Mouse (Mus musculus): ENCODE data around the gene Atf7ip2.
"Not testable (repeated sequence)": the region's sequence is repeated elsewhere in the genome, so short reads cannot be mapped to it uniquely, and the experiment has no call there.

The Atf7ip2 gene

DNA sequence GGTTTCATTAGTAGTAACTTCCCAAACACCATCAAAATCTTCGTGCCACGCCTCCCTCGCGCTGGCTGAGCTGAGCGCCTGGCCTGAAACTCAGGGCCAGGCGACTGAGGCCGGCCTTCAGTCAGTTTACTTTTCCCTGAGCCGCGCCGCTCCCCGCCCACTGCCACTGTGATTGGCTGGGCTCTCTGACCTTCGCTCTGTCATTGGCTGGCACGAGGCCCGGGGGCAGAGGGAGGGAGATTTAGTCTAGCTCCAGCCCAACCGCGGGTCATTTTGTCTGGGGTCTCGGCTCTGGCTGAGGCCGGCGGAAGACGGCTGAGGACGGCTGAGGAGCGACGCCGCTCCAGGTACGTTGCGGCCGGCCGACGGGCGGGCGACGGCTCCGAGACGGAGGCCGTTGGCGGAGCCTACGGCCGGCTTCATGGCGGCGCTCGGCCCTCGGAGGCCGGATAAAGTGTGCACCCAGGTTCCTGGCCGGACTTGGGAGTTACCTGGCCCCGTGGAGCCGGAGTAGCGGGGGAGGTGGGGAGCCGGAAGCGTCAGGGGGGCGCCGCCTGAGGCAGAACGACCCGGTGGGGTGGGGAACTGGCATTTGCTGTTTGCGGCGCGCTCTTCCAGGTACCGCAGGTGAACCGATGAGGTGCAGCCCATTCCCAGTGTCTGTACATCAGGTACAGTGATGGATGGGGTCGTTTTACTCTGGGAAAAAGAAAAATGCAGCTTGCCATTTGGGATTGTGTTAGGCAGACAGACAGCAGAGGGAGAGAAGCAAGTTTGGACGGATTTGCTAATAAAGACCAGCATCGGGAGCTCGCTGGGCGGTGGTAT lies at the start of gene Atf7ip2:
TSS of gene Atf7ip2 (plus strand) at position 34 of the 828 bp plus-strand sequence.
- DNase-seq (ENCODE audit: extremely low spot score, low spot score), result peak; percentile 88

DNA sequence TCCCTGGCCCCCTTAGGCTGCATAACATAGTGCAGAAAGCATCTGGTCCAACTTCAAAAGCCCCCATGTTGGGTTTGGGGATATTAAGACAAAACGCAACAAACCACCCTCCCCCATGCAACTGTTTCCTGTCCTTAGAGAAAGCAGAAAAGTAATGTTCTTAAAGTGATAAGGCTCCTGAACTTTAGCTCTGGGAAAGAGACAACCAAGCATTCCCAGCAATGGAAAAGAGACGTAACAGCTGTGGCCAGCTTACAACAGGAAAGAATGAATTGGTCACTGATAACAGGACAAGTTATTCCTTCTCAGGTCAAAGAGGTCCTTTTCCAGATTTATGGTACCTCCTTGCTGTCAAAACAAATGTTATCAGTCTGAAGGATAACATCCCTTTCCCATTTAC lies 49.3 kb upstream of the Atf7ip2 start:
- no peak for DNase-seq (ENCODE audit: extremely low spot score, low spot score)

DNA sequence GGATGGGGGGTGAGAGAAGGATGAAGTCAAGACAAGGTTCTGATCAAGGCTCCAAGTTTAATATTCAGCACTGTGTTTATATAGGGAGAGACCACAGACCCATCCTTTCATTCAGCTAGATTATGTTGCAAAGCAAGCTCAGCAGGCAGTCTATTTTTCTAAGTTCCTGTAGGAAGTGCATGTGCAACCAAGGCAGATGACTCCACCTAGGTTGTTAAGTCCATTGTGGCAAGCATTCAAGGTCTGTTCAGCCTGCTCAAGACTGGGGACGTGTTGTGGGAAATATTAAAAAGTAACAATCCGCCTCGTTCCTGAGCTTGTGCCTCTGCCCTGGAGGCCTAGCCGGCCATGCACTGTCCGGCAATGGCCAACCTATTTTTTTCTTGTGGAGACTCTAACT lies 45.1 kb upstream of the Atf7ip2 start:
- DNase-seq (ENCODE audit: extremely low spot score, low spot score), result no peak

DNA sequence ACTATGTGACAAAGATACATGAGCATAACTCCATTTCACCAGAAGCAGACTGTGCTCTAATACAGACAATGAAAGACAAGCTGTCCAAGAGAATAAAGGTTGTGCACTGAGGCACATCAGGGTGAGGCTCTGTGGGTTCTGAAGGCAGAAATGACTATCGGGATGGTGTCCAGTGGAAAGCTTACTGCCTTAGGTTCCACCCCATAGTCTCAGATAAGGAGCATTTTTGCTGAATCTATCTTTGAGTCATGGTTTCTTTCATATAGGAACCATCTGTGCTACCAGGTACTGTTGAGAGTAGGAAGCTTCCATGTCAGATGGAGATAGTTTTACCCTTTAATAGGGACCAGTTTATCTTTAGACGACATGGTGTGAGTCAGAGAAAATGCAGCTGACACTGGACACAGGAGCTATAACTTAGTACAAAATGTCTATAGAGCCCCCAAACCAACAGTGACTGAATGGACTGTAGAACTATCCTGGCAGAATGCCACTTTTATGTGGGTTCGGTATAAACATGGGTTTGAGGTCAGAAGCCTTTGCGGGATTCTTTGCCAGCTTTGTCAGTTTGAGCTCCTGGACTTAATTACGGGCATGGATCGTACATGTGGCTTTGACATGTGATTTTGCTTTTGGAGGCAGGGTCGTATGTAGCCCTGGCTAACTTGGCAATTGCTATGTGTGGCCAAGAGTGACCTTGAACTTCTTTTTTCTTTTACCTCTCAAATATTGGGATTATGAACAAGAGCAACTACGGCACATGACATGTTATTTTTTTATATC lies 23.2 kb upstream of the Atf7ip2 start:
- DNase-seq (ENCODE audit: extremely low spot score, low spot score), result no peak

DNA sequence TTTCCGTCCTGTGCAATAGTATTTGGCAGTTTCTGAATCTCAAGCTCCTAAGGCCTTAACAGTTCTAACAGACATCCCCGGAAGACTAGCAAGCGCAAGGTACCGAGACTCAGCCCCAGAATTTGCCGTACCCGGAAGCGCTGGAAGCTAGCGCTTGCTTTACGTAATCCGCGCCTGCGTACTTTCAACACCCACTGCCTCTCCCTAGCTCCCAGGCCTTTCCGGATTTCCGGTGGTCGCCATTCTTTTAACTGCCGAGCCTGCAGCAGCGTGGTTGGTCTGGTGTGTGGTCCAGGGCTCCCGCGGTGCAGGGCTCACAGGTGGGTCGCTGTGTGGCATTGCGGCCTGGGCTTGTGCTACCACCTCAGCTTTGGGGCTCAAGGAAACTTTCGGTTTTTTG lies 22.5 kb upstream of the Atf7ip2 start, which contains the start of gene Rpl39l:
TSS of gene Rpl39l (plus strand) at position 222 of the 400 bp plus-strand sequence.
- DNase-seq (ENCODE audit: extremely low spot score, low spot score), result no peak

DNA sequence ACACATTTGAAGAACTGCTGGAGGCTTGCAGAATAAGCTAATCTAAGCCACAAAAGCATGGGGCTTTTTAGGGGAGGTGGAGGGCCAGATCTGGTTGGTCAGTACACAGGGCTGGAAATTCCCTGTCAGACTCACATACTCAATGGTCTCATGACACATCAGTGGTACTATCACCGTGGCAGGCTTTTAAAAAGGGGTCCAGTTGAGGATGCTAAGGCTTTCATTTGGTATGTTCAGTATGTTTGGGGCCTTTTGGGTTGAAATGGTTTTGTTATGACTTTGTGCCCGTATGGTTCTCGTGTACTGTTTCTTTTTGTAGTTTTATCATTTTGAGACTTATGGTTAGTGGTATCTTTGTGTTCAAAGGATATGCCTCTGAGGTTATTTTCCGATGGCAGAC lies 21.2 kb upstream of the Atf7ip2 start:
- DNase-seq (ENCODE audit: extremely low spot score, low spot score), result no peak

DNA sequence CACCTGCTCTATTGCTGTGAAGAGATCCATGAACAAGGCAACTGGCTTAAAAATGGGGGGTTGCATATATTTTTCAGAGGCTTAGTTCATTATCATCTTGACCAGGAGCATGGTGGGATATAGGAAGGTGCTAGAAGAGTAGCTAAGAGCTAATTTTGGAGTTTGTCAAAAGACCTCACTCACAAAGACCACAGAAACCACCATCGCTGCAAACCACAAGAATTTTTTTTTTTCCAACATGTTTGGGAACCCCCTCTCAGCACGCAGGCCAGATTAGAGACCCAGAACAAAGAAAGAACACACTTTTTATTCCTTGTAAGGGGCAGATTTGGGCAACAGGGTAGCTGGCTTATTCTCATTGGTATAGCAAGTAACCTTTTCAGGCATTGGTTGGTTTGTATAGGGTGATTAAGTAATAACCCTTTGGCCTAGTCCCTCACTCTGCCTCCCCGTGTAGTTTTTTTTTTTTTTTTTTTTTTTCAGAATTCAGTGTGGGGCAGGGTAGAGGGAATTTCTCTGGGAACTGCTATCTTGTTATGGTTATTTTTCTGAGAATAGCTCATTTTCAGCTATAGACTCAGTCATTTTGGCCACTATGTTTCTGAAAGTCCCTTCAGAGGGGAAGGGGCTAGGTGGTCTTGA lies 20.2 kb upstream of the Atf7ip2 start:
- DNase-seq (ENCODE audit: extremely low spot score, low spot score), result no peak

DNA sequence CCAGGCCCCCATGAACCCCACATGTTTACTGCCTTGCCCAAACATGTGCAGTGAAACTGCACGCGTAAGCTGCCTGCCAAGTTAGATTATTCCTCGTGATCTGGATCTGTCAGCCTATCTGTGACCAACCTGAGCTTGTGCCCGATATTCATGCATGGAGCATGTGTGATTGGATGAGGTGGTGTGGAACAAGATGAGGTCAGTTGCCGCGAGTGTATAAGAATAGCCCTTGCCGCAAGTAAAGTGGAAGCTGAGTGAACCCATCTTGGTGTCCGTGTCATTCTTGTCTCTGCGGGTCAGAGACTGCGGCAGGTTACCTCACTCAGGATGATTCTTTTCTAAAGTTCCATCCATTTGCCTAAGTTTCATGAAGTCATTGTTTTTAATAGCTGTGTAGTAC lies 5.1 kb upstream of the Atf7ip2 start:
- not testable (repeated sequence) for DNase-seq (ENCODE audit: extremely low spot score, low spot score)

DNA sequence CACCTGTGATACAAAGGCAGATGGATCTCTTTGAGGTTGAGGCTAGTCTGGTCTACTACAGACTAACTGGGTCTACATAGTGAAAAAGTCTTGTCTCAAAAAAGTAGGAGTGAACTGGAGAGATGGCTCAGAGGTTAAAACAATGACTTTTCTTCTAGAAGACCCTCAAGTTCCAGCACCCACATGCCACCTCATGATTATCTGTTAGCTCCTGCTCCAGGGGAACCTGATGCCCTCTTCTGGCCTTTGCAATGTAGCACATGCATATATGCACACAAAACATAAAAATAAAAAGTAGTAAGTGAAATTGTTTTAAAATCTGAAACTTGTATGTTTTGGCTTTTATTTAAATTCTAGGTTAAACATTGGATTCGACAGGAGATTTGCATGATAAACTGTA lies 16.3 kb downstream of the Atf7ip2 start:
- no peak for DNase-seq (ENCODE audit: extremely low spot score, low spot score)

DNA sequence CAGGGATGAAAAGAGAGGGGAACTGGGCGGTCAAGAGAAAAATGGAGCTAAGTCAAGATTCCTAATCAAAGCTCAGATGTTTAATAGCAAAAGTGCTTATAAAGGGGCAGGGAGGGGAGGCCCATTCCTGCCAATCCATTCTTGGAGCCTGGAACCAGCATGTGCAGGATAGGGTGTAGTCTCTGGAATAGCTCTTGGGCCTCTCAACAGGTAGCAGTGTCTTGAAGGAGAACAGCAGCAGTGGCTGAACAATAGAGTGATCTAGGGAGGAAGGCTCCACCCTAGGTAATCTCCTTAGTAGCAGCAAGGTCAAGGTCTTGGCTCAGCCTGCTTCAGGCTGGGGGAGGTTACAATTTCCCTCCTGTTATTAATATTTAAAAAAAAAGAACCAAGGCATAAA lies 23.9 kb downstream of the Atf7ip2 start:
- not testable (repeated sequence) for DNase-seq (ENCODE audit: extremely low spot score, low spot score)

DNA sequence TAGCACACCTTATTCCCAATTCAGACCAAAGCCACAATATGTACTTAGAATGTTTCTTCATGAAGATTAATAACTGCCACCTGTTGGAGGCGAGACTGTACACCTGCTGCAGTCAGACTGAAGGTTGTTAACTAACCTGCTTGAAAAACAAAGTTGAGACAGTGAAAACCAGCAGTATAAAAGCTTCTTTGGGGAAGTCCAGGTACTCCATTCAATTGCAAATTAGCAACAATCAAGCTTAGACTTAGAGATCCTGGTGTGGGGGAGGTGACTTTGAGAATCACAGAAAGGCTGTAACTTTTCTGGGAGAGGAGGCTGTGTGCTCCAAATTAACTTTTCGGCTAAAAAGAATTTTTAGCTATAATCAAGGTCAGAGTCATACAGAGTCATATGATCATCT lies 24.5 kb downstream of the Atf7ip2 start:
- not testable (repeated sequence) for DNase-seq (ENCODE audit: extremely low spot score, low spot score)

DNA sequence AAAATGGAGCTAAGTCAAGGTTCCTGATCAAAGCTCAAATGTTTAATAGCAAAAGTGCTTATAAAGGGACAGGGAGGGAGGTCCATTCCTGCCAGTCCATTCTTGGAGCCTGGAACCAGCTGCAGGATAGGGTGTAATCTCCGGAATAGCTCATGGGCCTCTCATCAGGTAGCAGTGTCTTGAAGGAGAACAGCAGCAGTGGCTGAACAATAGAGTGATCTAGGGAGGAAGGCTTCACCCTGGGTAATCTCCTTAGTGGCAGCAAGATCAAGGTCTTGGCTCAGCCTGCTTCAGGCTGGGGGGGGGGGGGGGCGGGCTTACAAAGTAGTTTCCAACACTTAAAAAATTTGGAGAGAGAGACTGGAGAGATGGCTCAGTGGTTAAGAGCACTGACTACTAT lies 34.8 kb downstream of the Atf7ip2 start:
- no peak for DNase-seq (ENCODE audit: extremely low spot score, low spot score)

DNA sequence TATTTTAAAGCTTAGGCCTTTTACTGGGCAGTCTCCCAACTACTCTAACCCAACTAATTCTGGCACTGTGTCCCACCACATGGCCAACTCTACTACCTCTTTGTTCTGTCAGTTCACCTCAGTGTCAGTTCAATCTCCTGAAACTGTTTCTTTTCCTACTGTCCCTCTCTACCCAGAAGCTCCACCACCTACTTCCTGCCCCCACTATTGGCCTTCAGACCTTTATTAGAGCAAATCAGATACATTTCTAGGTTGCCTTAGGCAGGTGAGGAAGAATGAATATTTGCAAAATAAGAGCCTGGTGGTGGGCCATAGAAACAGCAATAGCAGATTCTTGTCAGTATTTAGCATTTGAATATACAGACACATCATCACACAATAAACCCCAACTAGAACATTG lies 44.1 kb downstream of the Atf7ip2 start:
- no peak for DNase-seq (ENCODE audit: extremely low spot score, low spot score)

DNA sequence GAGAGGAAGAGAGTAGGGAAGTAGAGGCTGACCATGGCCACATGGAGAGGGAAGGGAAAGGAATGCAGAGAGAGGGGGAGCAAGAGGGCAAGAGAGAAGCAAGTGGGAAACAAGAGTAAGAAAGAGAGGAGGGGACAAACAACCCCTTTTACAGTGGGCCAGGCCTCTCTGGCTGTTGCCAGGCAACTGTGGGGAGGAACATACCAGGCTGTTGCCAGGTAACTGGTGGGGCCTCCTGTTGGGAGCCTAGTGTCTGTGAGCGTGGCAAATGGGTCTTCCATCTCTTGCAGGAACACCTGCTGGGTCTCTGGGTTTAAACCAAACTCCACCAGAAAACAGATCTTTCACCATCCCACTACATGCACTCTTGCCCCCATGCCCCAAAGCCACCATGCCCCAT lies 61.5 kb downstream of the Atf7ip2 start:
- DNase-seq (ENCODE audit: extremely low spot score, low spot score), result peak; percentile 17

DNA sequence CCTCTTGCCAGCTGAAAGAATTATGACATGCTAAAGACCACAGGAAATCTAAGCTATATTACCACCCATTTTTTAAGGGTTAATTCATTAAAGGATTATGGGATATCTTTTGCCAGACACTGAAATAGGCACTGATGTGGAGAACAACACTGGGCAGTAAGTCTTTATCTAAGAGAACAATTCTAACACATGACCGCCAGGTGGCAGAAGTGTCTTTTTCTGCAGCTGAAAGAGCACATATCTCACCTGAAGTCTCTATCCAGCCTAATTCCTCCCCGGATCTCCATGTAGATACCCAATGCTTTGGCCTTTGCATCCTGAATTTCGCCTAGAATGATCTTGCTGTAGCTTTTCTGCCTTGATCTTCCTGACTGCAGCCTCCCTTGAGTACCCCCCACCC lies 79.7 kb downstream of the Atf7ip2 start:
- peak; percentile 23 for DNase-seq (ENCODE audit: extremely low spot score, low spot score)

DNA sequence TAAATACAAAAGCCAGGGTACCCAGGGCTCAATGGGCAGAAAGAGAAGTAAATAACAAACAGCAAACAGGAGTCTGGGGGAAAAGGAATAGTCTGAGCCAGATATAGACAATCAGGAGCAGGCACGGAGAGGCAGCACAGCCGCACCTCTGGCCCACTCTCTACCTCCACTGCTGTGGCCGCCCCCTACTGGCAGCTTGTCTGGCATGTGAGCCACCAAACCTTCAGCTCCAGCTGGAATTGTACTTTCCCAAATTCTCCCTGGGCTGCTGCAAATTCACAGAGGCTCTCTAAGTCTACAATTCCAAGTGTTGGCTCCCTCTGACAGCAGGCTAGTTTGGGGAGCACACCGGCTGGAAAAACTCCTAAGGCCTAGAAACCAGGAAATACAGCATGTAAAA lies 82.0 kb downstream of the Atf7ip2 start:
- no peak for DNase-seq (ENCODE audit: extremely low spot score, low spot score)

DNA sequence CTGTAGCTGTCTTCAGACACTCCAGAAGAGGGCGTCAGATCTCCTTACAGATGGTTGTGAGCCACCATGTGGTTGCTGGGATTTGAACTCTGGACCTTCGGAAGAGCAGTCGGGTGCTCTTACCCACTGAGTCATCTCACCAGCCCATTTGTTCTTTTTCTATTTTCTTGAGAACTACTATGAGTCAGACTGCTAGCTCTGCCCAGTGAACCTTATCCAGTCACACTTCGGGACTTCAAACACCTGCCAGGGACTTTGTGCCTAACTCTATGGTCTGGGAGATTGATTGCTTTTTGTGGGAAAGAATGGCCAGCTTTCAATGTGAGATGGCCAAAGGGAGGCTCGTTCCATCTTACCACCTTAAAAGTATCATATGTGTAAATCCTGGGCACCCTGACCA lies 84.3 kb downstream of the Atf7ip2 start:
- not testable (repeated sequence) for DNase-seq (ENCODE audit: extremely low spot score, low spot score)

DNA sequence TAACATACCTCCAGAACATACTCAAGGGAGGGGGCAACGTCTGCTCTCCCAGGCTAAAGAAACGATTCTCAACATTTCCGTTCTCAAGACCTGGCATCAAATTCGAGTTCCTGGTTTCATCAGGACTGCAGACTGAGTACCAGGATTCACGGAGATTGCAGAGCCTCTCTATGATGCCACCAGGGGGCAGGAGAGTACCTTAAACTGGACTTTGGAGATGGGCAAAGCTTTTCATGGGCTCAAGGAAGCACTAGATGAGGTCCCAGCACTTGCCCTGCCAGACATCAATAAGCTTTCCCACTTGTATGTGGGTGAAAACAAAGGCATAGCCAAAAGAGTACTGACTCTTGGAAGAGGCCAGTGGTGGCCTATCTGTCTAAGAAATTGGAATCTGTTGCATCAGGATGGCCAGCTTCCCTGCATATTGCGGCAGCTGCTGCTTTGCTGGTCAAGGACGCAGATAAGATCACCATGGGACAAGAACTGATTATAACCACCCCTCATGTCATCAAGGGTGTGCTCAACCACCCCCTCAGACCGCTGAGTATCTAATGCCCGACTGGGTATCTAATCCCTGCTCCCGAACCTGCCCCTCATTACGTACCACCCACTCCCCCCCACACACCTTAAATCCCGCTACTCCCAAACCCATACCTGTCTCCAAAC lies 87.9 kb downstream of the Atf7ip2 start:
- peak; percentile 71 for DNase-seq (ENCODE audit: extremely low spot score, low spot score)

DNA sequence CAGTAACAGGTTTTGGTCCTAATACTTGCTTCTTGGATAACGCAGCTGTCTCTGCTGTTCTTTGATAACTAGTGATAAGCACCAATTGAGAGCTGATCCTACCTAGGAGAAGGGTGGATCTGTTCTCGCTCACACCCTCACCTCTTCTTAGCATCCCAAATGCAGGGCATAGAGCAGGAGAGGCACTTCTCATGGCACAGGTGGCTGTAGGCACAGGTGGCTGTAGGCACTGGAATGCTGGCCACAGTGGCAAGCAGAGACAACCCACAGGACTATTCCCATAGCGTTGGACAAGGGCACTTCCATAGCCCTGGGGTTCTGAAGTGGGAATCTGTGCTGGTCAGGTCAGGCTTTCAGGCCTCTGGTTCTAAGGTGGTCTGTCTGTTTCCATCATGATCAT lies 89.4 kb downstream of the Atf7ip2 start:
- no peak for DNase-seq (ENCODE audit: extremely low spot score, low spot score)

DNA sequence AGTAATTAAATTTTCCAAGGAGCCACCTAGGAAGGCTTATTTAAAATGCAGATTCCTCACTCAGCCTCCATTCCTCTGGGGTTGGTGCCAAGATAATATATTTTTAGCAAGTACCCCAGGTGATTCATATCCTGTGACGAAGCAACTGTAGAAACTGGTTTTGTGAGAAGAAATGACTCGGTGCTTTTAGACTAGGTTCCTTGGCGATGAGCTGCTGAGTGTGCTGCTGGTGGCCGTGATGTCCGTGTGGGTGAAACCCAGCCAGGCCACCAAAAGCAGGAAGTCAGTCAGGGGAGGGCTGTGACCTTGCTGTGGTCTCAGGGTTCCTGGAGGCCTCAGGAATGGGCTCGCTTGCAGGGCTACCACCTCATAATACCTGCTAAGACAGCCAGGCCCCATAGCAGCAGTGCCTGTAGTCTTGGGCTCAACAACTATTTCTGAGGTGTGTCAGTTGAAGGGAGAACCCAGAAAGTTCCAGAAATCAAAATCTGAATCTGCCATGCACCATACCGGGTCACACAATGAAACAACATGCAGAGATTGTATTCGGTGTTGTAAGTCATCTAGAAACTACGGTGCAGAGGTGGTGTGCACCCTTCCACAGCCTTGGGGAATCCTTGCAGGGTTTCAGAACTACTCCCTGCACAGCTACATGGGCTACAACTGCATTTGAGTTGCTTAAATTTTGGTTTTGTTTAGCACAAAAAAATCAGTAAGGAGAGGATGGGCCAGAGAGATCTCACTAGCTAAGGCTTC lies 94.2 kb downstream of the Atf7ip2 start:
- no peak for DNase-seq (ENCODE audit: extremely low spot score, low spot score)

DNA sequence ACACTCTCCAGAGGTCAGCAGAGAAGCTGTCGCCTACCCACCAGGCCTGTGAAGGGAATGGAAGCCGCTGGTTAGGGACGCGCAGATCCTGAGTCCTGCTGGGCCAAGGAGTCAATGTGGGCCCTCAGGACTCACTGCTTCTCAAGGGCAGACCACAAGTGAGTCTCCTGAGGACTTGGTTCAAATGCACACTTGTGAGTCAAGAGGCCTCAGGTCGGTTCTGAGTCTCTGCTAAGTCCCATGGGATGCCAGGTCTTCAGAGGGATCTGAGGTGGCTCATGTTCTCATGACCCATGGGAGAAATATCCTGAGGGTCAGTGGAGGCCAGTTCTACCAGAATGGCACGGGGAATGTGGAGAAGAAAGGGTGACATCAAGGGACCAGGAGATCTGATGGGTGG lies 95.6 kb downstream of the Atf7ip2 start:
- no peak for DNase-seq (ENCODE audit: extremely low spot score, low spot score)

Data from neural tube, embryonic 10.5 days (tissue).